Mouse (Mus musculus) bone marrow, adult 2 months (tissue): ENCODE measurements around the gene Rtkn.

Experiments
- CTCF ChIP-seq: fragments of 200-500 bp; IDR thresholded peaks from 2 replicates; pipeline ENCODE4 v1.5.1; 2011; ENCODE audit warnings: low read length, control low read depth; ENCODE audit not compliant: control insufficient read depth, insufficient read depth
- POLR2A ChIP-seq: fragments of 200-500 bp; IDR thresholded peaks from 2 replicates; pipeline ENCODE4 v1.6.1; 2011; ENCODE audit warnings: low read depth, mild to moderate bottlenecking, control low read depth, low read length, borderline replicate concordance; ENCODE audit not compliant: control insufficient read depth

- no peak for TF ChIP-seq CTCF
- TF ChIP-seq POLR2A: peak; percentile 10; the same call in 1 of the 2 replicates
Measured at GRCm38 (mm10) chr6:83121863-83122710, 13.2 kb upstream of the Rtkn start.
